Comparison of ENCODE assay signal across 8 mouse cellular contexts in genomic region chr3:79884305-79884704, GRCm38 (mm10). TPM values are rescaled to one million over a fixed set of nuclear protein-coding genes. Genes with fewer than 3 reads are reported as not detected.
A peak's percentile ranks its signal among the peaks of the same experiment; 100 is the strongest.
DNase-seq lines count a peak whose midpoint lies in the region; ATAC-seq and TF ChIP-seq lines count a peak whose summit lies in the region.

Gene Fam198b (plus strand): TSS chr3:79884533.

- 45% methylated on average over 5 of the region's 5 CpGs for WGBS in kidney, adult 2 months
- 34% methylated on average over 5 of the region's 5 CpGs for WGBS in limb, embryonic 12.5 days

- ATAC-seq in G1E (ENCODE audit: extremely low read depth, insufficient number of reproducible peaks, low FRiP score, poor library complexity, severe bottlenecking) = peak; percentile 85
- no peak for ATAC-seq in limb, embryonic 12.5 days (ENCODE audit: insufficient number of reproducible peaks, insufficient read depth, low FRiP score, low TSS enrichment, low read depth)
- ATAC-seq in activated CD4-positive, CD25-positive, alpha-beta regulatory T cell, adult 4 months = no peak

- peak within 1 kb of the TSS; percentile 49 for H3K4me2 ChIP-seq in limb, embryonic 12.5 days

- H3K27ac ChIP-seq in kidney, adult 2 months (ENCODE audit: insufficient read depth, low read depth, low read length) = no peak within 1 kb of the TSS
- peak within 1 kb of the TSS; percentile 53; the same call in 1 of the 2 replicates for H3K27ac ChIP-seq in limb, embryonic 12.5 days

- H3K4me3 ChIP-seq in kidney, adult 2 months (ENCODE audit: insufficient read depth, low read depth, low read length) = peak within 1 kb of the TSS; percentile 37; the same call in 1 of the 2 replicates
- H3K4me3 ChIP-seq in G1E (ENCODE audit: low read depth, low read length) = peak within 1 kb of the TSS; percentile 70
- H3K4me3 ChIP-seq in limb, embryonic 12.5 days (replicated peaks) = peak within 1 kb of the TSS; percentile 26

- no peaks in the 10 kb centered on the region for H3K36me3 ChIP-seq in kidney, adult 2 months (ENCODE audit: control insufficient read depth, insufficient read depth, low read length)
- H3K36me3 ChIP-seq in G1E (replicated peaks) = peaks cover 32% of the 10 kb centered on the region
- H3K36me3 ChIP-seq in limb, embryonic 12.5 days = no peaks in the 10 kb centered on the region

- no peak for TF ChIP-seq CTCF in kidney, adult 2 months (conservative IDR thresholded peaks at IDR 0.05; ENCODE audit: insufficient read depth, insufficient read length, low read depth, low read length)
- TF ChIP-seq CTCF in G1E (IDR thresholded peaks at IDR 0.05; ENCODE audit: low read depth, low read length) = no peak

- H3K27me3 ChIP-seq in kidney, adult 2 months (replicated peaks; ENCODE audit: control insufficient read depth, insufficient read depth, low read length) = no peaks in the 10 kb centered on the region
- peaks cover 3% of the 10 kb centered on the region; the same call in 1 of the 2 replicates for H3K27me3 ChIP-seq in G1E (ENCODE audit: insufficient read depth, low read length)
- no peaks in the 10 kb centered on the region for H3K27me3 ChIP-seq in limb, embryonic 12.5 days

- 0 out of 2 replicates have a peak, but pooled peaks cover 3% of the 10 kb centered on the region for H3K4me1 ChIP-seq in kidney, adult 2 months (ENCODE audit: control insufficient read depth, insufficient read depth, low read length)
- peaks cover 52% of the 10 kb centered on the region for H3K4me1 ChIP-seq in G1E (ENCODE audit: insufficient read depth, low read depth, low read length)
- H3K4me1 ChIP-seq in limb, embryonic 12.5 days (replicated peaks) = peaks cover 29% of the 10 kb centered on the region

- DNase-seq in kidney, adult 2 months = no peak
- no peak for DNase-seq in kidney, postnatal 36 days
- peak; percentile 77 for DNase-seq in G1E (ENCODE audit: low spot score)
- DNase-seq in gastrocnemius, postnatal 4 days (ENCODE audit: low spot score in 2 of 2) = no peak
- DNase-seq in ovary, postnatal 14 days (ENCODE audit: low spot score) = no peak
- DNase-seq in cerebellum, adult 11-12 months = no peak

- H3K9me3 ChIP-seq in G1E (replicated peaks) = no peaks in the 10 kb centered on the region
- H3K9me3 ChIP-seq in limb, embryonic 12.5 days = no peaks in the 10 kb centered on the region

- 0 out of 2 replicates have a peak within 1 kb of the TSS, but pooled peaks have one; percentile 31 for H3K9ac ChIP-seq in limb, embryonic 12.5 days (replicated peaks)

- no peak for TF ChIP-seq POLR2A in kidney, adult 2 months (IDR thresholded peaks at IDR 0.05; ENCODE audit: low read depth, low read length)

RNA-seq across cellular contexts. Expression of gene Fam198b, which starts in this region (rescaled TPM):
- polyA plus RNA-seq in kidney, adult 2 months (2012; rRNA removed) = 2.1 and 2.4 TPM in 2 replicates
- total RNA-seq in G1E (2014; fragmentation: Nextera tagmentation) (102 and 117 TPM in 2 replicates), G1E (2017) (182 and 207 TPM in 2 replicates)
- polyA plus RNA-seq in G1E (2012) = 3.2 and 3.6 TPM in 2 replicates
- 10 to 100 TPM; 55.4 to 71.6 TPM for total RNA-seq in gastrocnemius, postnatal 4 days (2021)
- 5.9 and 6.5 TPM in 2 replicates for polyA plus RNA-seq in limb, embryonic 12.5 days (2016; fragmentation: Nextera tagmentation; extraction: Ambion mirVana)
- under 1 TPM in 1 of 2 experiments, not detected in 1; 0.09 TPM for polyA plus RNA-seq in activated CD4-positive, CD25-positive, alpha-beta regulatory T cell, adult 4 months (2017; shearing (Covaris generic))
